Mouse (Mus musculus) MEL (cell line): Measurements from ENCODE around the gene Pde8a. TPM values are rescaled to one million over a fixed set of nuclear protein-coding genes. Genes with fewer than 3 reads are reported as not detected.
A peak's percentile ranks its signal among the peaks of the same experiment; 100 is the strongest.

ENCODE experiments used
- DNase-seq: peaks from one replicate; pipeline ENCODE4 v3.0.0; 2011; ENCODE audit warnings: low read depth, low spot score
- H3K27ac ChIP-seq: 2 replicates; pipeline ENCODE4 v1.5.1; 2012; ENCODE audit warnings: low read depth, mild to moderate bottlenecking, control low read depth, low read length, moderate library complexity; ENCODE audit not compliant: control insufficient read depth
- H3K27me3 ChIP-seq, 2 experiments: fragments of 150-350 bp in 1 of 2; sonication (generic) in 1 of 2; 2 replicates each; pipeline ENCODE4 v1.6.1; 2012; ENCODE audit warnings: low read length in 2 of 2, mild to moderate bottlenecking in 2 of 2, improper control_type of control experiment in 1 of 2, moderate library complexity in 1 of 2; ENCODE audit not compliant: insufficient read depth in 2 of 2, control insufficient read depth in 1 of 2
- H3K36me3 ChIP-seq, 2 experiments: 2 replicates each; pipeline ENCODE4 v1.6.1; 2012 to 2014; ENCODE audit warnings: low read length in 2 of 2, improper control_type of control experiment in 1 of 2, inconsistent platforms in 1 of 2, mild to moderate bottlenecking in 1 of 2; ENCODE audit not compliant: insufficient read depth in 2 of 2, control insufficient read depth in 1 of 2
- H3K4me1 ChIP-seq, 2 experiments: fragments of 150-350 bp in 1 of 2; sonication (generic) in 1 of 2; 2 replicates each; pipeline ENCODE4 v1.6.1; 2012; ENCODE audit warnings: low read length in 2 of 2, improper control_type of control experiment in 1 of 2, mild to moderate bottlenecking in 1 of 2; ENCODE audit not compliant: insufficient read depth in 2 of 2, control insufficient read depth in 1 of 2
- H3K4me3 ChIP-seq, 2 experiments: fragments of 150-350 bp in 1 of 2; sonication (generic) in 1 of 2; 2 replicates each; pipeline ENCODE4 v1.5.1; 2012; ENCODE audit warnings: low read depth in 2 of 2, low read length in 2 of 2, mild to moderate bottlenecking in 2 of 2, moderate library complexity in 2 of 2, control low read depth in 1 of 2, improper control_type of control experiment in 1 of 2; ENCODE audit not compliant: control insufficient read depth in 1 of 2, insufficient read depth in 1 of 2
- H3K79me2 ChIP-seq: 2 replicates; pipeline ENCODE4 v1.6.1; 2012; ENCODE audit warnings: mild to moderate bottlenecking, low read length, moderate library complexity; ENCODE audit not compliant: control insufficient read depth, poor library complexity, insufficient read depth
- H3K9ac ChIP-seq: 2 replicates; pipeline ENCODE4 v1.6.1; 2012; ENCODE audit warnings: low read depth, mild to moderate bottlenecking, control low read depth, low read length, moderate library complexity; ENCODE audit not compliant: control insufficient read depth, poor library complexity, severe bottlenecking
- H3K9me3 ChIP-seq: fragments of 150-350 bp; sonication (generic); replicated peaks from 2 replicates; pipeline ENCODE4 v1.6.1; 2012; ENCODE audit warnings: mild to moderate bottlenecking, low read length, improper control_type of control experiment, moderate library complexity; ENCODE audit not compliant: insufficient read depth
- BHLHE40 ChIP-seq: IDR thresholded peaks from 2 replicates; pipeline ENCODE4 v1.6.1; 2012; ENCODE audit warnings: low read depth, mild to moderate bottlenecking, inconsistent platforms, low read length, improper control_type of control experiment, borderline replicate concordance
- CHD1 ChIP-seq: IDR thresholded peaks from 2 replicates; pipeline ENCODE4 v1.6.1; 2012; ENCODE audit warnings: low read depth, mild to moderate bottlenecking, inconsistent platforms, low read length, improper control_type of control experiment
- ELF1 ChIP-seq: IDR thresholded peaks from 2 replicates; pipeline ENCODE4 v1.6.1; 2014; ENCODE audit warnings: low read depth, mild to moderate bottlenecking, inconsistent platforms, low read length, improper control_type of control experiment, moderate library complexity
- EP300 ChIP-seq, 2 experiments: IDR thresholded peaks; 2 replicates each; pipeline ENCODE4 v1.6.1; 2011; ENCODE audit warnings: improper control_type of control experiment in 2 of 2, low read length in 2 of 2, low read depth in 1 of 2, mild to moderate bottlenecking in 1 of 2
- GABPA ChIP-seq: IDR thresholded peaks from 2 replicates; pipeline ENCODE4 v1.6.1; 2012; ENCODE audit warnings: low read depth, mild to moderate bottlenecking, inconsistent platforms, low read length, improper control_type of control experiment, moderate library complexity
- HCFC1 ChIP-seq: IDR thresholded peaks from 2 replicates; pipeline ENCODE4 v1.6.1; 2012; ENCODE audit warnings: low read depth, mild to moderate bottlenecking, inconsistent platforms, low read length, improper control_type of control experiment, moderate library complexity
- KAT2A ChIP-seq: conservative IDR thresholded peaks from 2 replicates; pipeline ENCODE4 v1.6.1; 2012; ENCODE audit warnings: low read depth, low read length, improper control_type of control experiment, inconsistent platforms
- MAFK ChIP-seq: IDR thresholded peaks from 2 replicates; pipeline ENCODE4 v1.6.1; 2011; ENCODE audit warnings: low read depth, mild to moderate bottlenecking, low read length, improper control_type of control experiment, borderline replicate concordance
- MAZ ChIP-seq: IDR thresholded peaks from 2 replicates; pipeline ENCODE4 v1.6.1; 2012; ENCODE audit warnings: low read depth, mild to moderate bottlenecking, inconsistent platforms, low read length, improper control_type of control experiment
- MEF2A ChIP-seq: IDR thresholded peaks from 2 replicates; pipeline ENCODE4 v1.6.1; 2014; ENCODE audit warnings: low read depth, mild to moderate bottlenecking, inconsistent platforms, low read length, improper control_type of control experiment; ENCODE audit not compliant: poor library complexity, insufficient replicate concordance, severe bottlenecking; ENCODE audit errors: extremely low read depth
- MYC ChIP-seq: IDR thresholded peaks from 2 replicates; pipeline ENCODE4 v1.6.1; 2011; ENCODE audit warnings: low read depth, mild to moderate bottlenecking, low read length, improper control_type of control experiment, moderate library complexity
- NELFE ChIP-seq: IDR thresholded peaks from 2 replicates; pipeline ENCODE4 v1.6.1; 2011; ENCODE audit warnings: low read depth, low read length, improper control_type of control experiment
- POLR2A ChIP-seq, 2 experiments: IDR thresholded peaks; 2 replicates each; pipeline ENCODE4 v1.6.1; 2011 to 2012; ENCODE audit warnings: low read length in 2 of 2, mild to moderate bottlenecking in 2 of 2, control low read depth in 1 of 2, improper control_type of control experiment in 1 of 2, low read depth in 1 of 2, moderate library complexity in 1 of 2; ENCODE audit not compliant: control insufficient read depth in 1 of 2, insufficient read depth in 1 of 2, poor library complexity in 1 of 2
- SIN3A ChIP-seq: IDR thresholded peaks from 2 replicates; pipeline ENCODE4 v1.6.1; 2012; ENCODE audit warnings: low read length, improper control_type of control experiment, inconsistent platforms
- TAL1 ChIP-seq: IDR thresholded peaks from 2 replicates; pipeline ENCODE4 v1.6.1; 2012; ENCODE audit warnings: mild to moderate bottlenecking, inconsistent platforms, low read length, moderate library complexity, mixed read lengths
- TCF12 ChIP-seq: IDR thresholded peaks from 2 replicates; pipeline ENCODE4 v1.6.1; 2014; ENCODE audit warnings: low read depth, mild to moderate bottlenecking, inconsistent platforms, low read length, improper control_type of control experiment, moderate library complexity
- ZC3H11A ChIP-seq: IDR thresholded peaks from 2 replicates; pipeline ENCODE4 v1.6.1; 2012; ENCODE audit warnings: low read depth, mild to moderate bottlenecking, inconsistent platforms, low read length, improper control_type of control experiment
- ZKSCAN1 ChIP-seq: IDR thresholded peaks from 2 replicates; pipeline ENCODE4 v1.6.1; 2012; ENCODE audit warnings: low read depth, mild to moderate bottlenecking, inconsistent platforms, low read length, improper control_type of control experiment, moderate library complexity
- ZMIZ1 ChIP-seq: IDR thresholded peaks from 2 replicates; pipeline ENCODE4 v1.6.1; 2012; ENCODE audit warnings: low read depth, mild to moderate bottlenecking, inconsistent platforms, low read length, improper control_type of control experiment, moderate library complexity
- polyA plus RNA-seq, 2 experiments: library from polyadenylated mRNA; stranded (reverse) in 1 of 2; unstranded in 1 of 2; fragments of >175 nt in 1 of 2; fragments of >200 nt in 1 of 2; gene quantifications; 2 replicates each; pipeline versions ENCODE4 v1.2.1 to v1.2.4; 2012; ENCODE audit warnings: low replicate concordance in 2 of 2, low read depth in 1 of 2; ENCODE audit not compliant: insufficient read length in 2 of 2, insufficient read depth in 1 of 2, missing spikeins in 1 of 2
- total RNA-seq: library from RNA; depleted of rRNA; stranded (reverse); fragments of 300-350 nt; gene quantifications from 2 replicates; pipeline ENCODE4 v1.2.3, GENCODE M21; 2012

Gene Pde8a
- total and polyA plus RNA-seq, 3 experiments = 0.11 TPM; not detected in 2

DNA sequence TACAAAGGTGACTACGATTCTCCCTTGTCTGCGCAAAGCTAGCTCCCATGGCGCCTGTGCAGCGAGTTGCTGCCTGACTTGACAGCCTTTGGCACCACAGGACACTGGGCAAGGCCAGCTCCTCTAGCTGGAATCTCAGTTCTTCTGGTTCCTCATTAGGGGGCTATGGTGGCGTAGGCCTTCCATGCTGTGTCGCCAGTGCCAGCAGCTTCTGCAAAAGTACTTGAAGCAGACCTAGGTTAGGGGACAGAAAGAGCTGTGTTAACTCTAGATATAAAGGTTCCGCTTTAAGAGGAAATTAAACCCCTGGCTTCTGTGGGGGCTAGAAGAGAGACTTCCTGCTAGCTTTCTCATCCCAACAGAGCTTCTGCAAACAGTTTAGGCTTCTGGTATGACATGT, 134.8 kb downstream of the Pde8a start:
- TF ChIP-seq ZKSCAN1 (no peak), MAFK (no peak), BHLHE40 (no peak), MEF2A (no peak), EP300 (IDR thresholded peaks at IDR 0.05; ENCODE audit: low read depth in 1 of 2, low read length in 2 of 2) (no peak), TAL1 (0 out of 2 replicates have a peak, but pooled peaks have one; percentile 6)
- DNase-seq = peak; percentile 59
- H3K27me3 ChIP-seq = peaks cover 2% of the 10 kb centered on the region in 2 experiments; a peak in 2 of 4 replicates
- no peaks in the 10 kb centered on the region for H3K9me3 ChIP-seq
- H3K4me3 ChIP-seq = no peak overlapping the region
- H3K4me1 ChIP-seq = peaks cover 0 to 6% of the 10 kb centered on the region in 2 experiments; a peak in 2 of 4 replicates
- H3K9ac ChIP-seq = no peak overlapping the region
- H3K27ac ChIP-seq = no peak overlapping the region
- peaks cover 18% of the 10 kb centered on the region for H3K79me2 ChIP-seq
- peaks cover 3 to 5% of the 10 kb centered on the region in 2 experiments for H3K36me3 ChIP-seq

DNA sequence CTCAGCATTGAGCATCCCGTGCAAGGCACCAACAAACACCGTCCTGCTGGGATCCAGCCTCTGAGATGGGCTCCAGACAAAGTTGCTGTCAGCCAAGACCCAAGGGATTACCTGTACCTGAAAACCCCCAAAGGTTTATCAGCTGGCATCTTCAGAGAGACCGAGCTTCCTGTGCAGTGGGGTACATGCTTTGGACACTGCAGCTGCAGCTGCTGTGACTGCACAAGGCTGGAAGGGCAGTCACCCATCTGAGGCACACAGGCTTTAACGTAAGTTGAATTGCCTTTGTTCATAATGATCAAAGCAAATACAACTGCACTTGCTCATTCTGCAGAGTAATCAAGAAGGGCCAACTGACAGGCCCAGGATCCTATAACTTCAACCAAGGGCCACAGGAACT, 138.4 kb downstream of the Pde8a start:
- no peak for TF ChIP-seq ELF1
- TF ChIP-seq HCFC1 = no peak
- no peak for TF ChIP-seq ZMIZ1
- TF ChIP-seq SIN3A = no peak
- no peaks in the 10 kb centered on the region for H3K4me1 ChIP-seq
- no peak overlapping the region for H3K27ac ChIP-seq
- no peak overlapping the region for H3K4me3 ChIP-seq
- no peaks in the 10 kb centered on the region for H3K79me2 ChIP-seq
- H3K36me3 ChIP-seq = no peaks in the 10 kb centered on the region; a peak in 1 of 4 replicates
- no peak overlapping the region for H3K9ac ChIP-seq
- no peaks in the 10 kb centered on the region for H3K9me3 ChIP-seq
- DNase-seq = no peak
- H3K27me3 ChIP-seq = peaks cover 2 to 3% of the 10 kb centered on the region in 2 experiments; a peak in 2 of 4 replicates

DNA sequence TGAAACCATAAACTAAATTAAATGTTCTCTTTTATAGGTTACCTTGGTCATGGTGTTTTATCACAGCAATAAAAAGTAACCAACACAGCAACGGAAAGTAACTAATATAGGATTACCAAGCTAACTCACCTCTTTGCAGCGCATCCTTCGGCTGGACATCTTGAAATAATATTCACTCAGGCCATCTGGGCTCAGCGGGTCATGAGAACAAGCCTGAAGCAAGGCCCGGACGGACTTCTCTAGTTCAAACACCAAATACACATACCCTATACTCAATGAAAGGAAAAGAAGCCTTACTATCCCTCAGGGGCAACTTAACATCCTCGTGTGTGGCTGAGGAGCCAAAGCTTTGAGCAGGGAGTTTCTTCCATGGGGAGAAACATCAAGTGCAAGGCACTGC, 142.3 kb downstream of the Pde8a start:
- Histone ChIP-seq H3K79me2 (no peaks in the 10 kb centered on the region), H3K27ac (no peak overlapping the region), H3K9me3 (no peaks in the 10 kb centered on the region), H3K4me1 (no peaks in the 10 kb centered on the region), H3K27me3 (peaks cover 11 to 26% of the 10 kb centered on the region in 2 experiments), H3K9ac (no peak overlapping the region), H3K4me3 (no peak overlapping the region), H3K36me3 (no peaks in the 10 kb centered on the region)
- DNase-seq = no peak
- no peak for TF ChIP-seq POLR2A (IDR thresholded peaks at IDR 0.05; ENCODE audit: control insufficient read depth in 1 of 2, insufficient read depth in 1 of 2, low read depth in 1 of 2, low read length in 2 of 2, poor library complexity in 1 of 2)
- no peak for TF ChIP-seq NELFE
- no peak for TF ChIP-seq MYC
- TF ChIP-seq ZC3H11A = no peak
- TF ChIP-seq SIN3A = no peak
- no peak for TF ChIP-seq TCF12
- TF ChIP-seq KAT2A = no peak
- TF ChIP-seq MAFK = no peak
- TF ChIP-seq GABPA = no peak
- TF ChIP-seq CHD1 = no peak
- TF ChIP-seq MAZ = no peak
